Mouse (Mus musculus): ENCODE measurements around the gene Duoxa1. TPM values are rescaled to one million over a fixed set of nuclear protein-coding genes. Genes with fewer than 3 reads are reported as not detected.
A peak's percentile ranks its signal among the peaks of the same experiment; 100 is the strongest.

The Duoxa1 gene
- total and polyA plus RNA-seq, 3 experiments = 0.11 TPM; not detected in 2

- ATAC-seq (ENCODE audit: extremely low read depth, insufficient number of reproducible peaks, low FRiP score, poor library complexity, severe bottlenecking) (no peak), DNase-seq (ENCODE audit: low spot score) (no peak)
- Histone ChIP-seq H3K4me3 (ENCODE audit: low read depth, low read length) (no peak overlapping the region), H3K4me1 (ENCODE audit: insufficient read depth, low read depth, low read length) (peaks cover 8% of the 10 kb centered on the region), H3K27me3 (ENCODE audit: insufficient read depth, low read length) (peaks cover 37% of the 10 kb centered on the region), H3K9me3 (replicated peaks) (no peaks in the 10 kb centered on the region), H3K36me3 (replicated peaks) (no peaks in the 10 kb centered on the region)
- TF ChIP-seq POLR2AphosphoS5 (IDR thresholded peaks at IDR 0.05; ENCODE audit: insufficient replicate concordance, low read depth, low read length) = no peak
- TF ChIP-seq CTCF (IDR thresholded peaks at IDR 0.05; ENCODE audit: low read depth, low read length) = no peak
- TF ChIP-seq GATA1 (IDR thresholded peaks at IDR 0.05; ENCODE audit: borderline replicate concordance, low read length) = no peak
- TF ChIP-seq GATA2 (IDR thresholded peaks at IDR 0.05; ENCODE audit: borderline replicate concordance, low read depth, low read length) = no peak
- no peak for TF ChIP-seq TAL1 (conservative IDR thresholded peaks at IDR 0.05; ENCODE audit: low read depth, low read length)
Measured at GRCm38 (mm10) chr2:122305097-122305892, 8.2 kb downstream of the Duoxa1 start.

GRCm38 (mm10) chr2:122304544-122304943, 9.0 kb downstream of the Duoxa1 start:
- Histone ChIP-seq H3K36me3 (replicated peaks) (no peaks in the 10 kb centered on the region), H3K9me3 (replicated peaks) (no peaks in the 10 kb centered on the region), H3K4me3 (ENCODE audit: low read depth, low read length) (no peak overlapping the region), H3K4me1 (ENCODE audit: insufficient read depth, low read depth, low read length) (peaks cover 8% of the 10 kb centered on the region), H3K27me3 (ENCODE audit: insufficient read depth, low read length) (peaks cover 44% of the 10 kb centered on the region)
- TF ChIP-seq TAL1 (conservative IDR thresholded peaks at IDR 0.05; ENCODE audit: low read depth, low read length) = no peak
- no peak for TF ChIP-seq POLR2AphosphoS5 (IDR thresholded peaks at IDR 0.05; ENCODE audit: insufficient replicate concordance, low read depth, low read length)
- TF ChIP-seq GATA2 (IDR thresholded peaks at IDR 0.05; ENCODE audit: borderline replicate concordance, low read depth, low read length) = no peak
- no peak for TF ChIP-seq GATA1 (IDR thresholded peaks at IDR 0.05; ENCODE audit: borderline replicate concordance, low read length)
- no peak for TF ChIP-seq CTCF (IDR thresholded peaks at IDR 0.05; ENCODE audit: low read depth, low read length)
- ATAC-seq (ENCODE audit: extremely low read depth, insufficient number of reproducible peaks, low FRiP score, poor library complexity, severe bottlenecking) = no peak
- no peak for DNase-seq (ENCODE audit: low spot score)

- Histone ChIP-seq H3K4me3 (ENCODE audit: low read depth, low read length) (no peak overlapping the region), H3K36me3 (replicated peaks) (no peaks in the 10 kb centered on the region), H3K4me1 (ENCODE audit: insufficient read depth, low read depth, low read length) (peaks cover 8% of the 10 kb centered on the region), H3K27me3 (ENCODE audit: insufficient read depth, low read length) (peaks cover 59% of the 10 kb centered on the region), H3K9me3 (replicated peaks) (no peaks in the 10 kb centered on the region)
- peak; percentile 56 for DNase-seq (ENCODE audit: low spot score)
- ATAC-seq (ENCODE audit: extremely low read depth, insufficient number of reproducible peaks, low FRiP score, poor library complexity, severe bottlenecking) = peak; percentile 75
- TF ChIP-seq GATA2 (IDR thresholded peaks at IDR 0.05; ENCODE audit: borderline replicate concordance, low read depth, low read length) = no peak
- peak; percentile 32 for TF ChIP-seq CTCF (IDR thresholded peaks at IDR 0.05; ENCODE audit: low read depth, low read length)
Measured at GRCm38 (mm10) chr2:122302574-122303241, 10.8 kb downstream of the Duoxa1 start.

GRCm38 (mm10) chr2:122301921-122302573, 11.5 kb downstream of the Duoxa1 start:
- Histone ChIP-seq H3K36me3 (replicated peaks) (no peaks in the 10 kb centered on the region), H3K4me3 (ENCODE audit: low read depth, low read length) (no peak overlapping the region), H3K9me3 (replicated peaks) (no peaks in the 10 kb centered on the region), H3K27me3 (ENCODE audit: insufficient read depth, low read length) (peaks cover 66% of the 10 kb centered on the region), H3K4me1 (ENCODE audit: insufficient read depth, low read depth, low read length) (peaks cover 8% of the 10 kb centered on the region)
- TF ChIP-seq GATA2 (IDR thresholded peaks at IDR 0.05; ENCODE audit: borderline replicate concordance, low read depth, low read length) (no peak), GATA1 (IDR thresholded peaks at IDR 0.05; ENCODE audit: borderline replicate concordance, low read length) (no peak), TAL1 (conservative IDR thresholded peaks at IDR 0.05; ENCODE audit: low read depth, low read length) (no peak), POLR2AphosphoS5 (IDR thresholded peaks at IDR 0.05; ENCODE audit: insufficient replicate concordance, low read depth, low read length) (no peak), CTCF (IDR thresholded peaks at IDR 0.05; ENCODE audit: low read depth, low read length) (no peak)
- no peak for ATAC-seq (ENCODE audit: extremely low read depth, insufficient number of reproducible peaks, low FRiP score, poor library complexity, severe bottlenecking)
- DNase-seq (ENCODE audit: low spot score) = no peak

GRCm38 (mm10) chr2:122301081-122301920, 12.2 kb downstream of the Duoxa1 start:
- Histone ChIP-seq H3K9me3 (replicated peaks) (no peaks in the 10 kb centered on the region), H3K4me1 (ENCODE audit: insufficient read depth, low read depth, low read length) (peaks cover 8% of the 10 kb centered on the region), H3K27me3 (ENCODE audit: insufficient read depth, low read length) (peaks cover 62% of the 10 kb centered on the region), H3K36me3 (replicated peaks) (no peaks in the 10 kb centered on the region), H3K4me3 (ENCODE audit: low read depth, low read length) (no peak overlapping the region)
- ATAC-seq (ENCODE audit: extremely low read depth, insufficient number of reproducible peaks, low FRiP score, poor library complexity, severe bottlenecking) = no peak
- no peak for DNase-seq (ENCODE audit: low spot score)
- TF ChIP-seq POLR2AphosphoS5 (IDR thresholded peaks at IDR 0.05; ENCODE audit: insufficient replicate concordance, low read depth, low read length) = no peak
- TF ChIP-seq CTCF (IDR thresholded peaks at IDR 0.05; ENCODE audit: low read depth, low read length) = no peak
- TF ChIP-seq TAL1 (conservative IDR thresholded peaks at IDR 0.05; ENCODE audit: low read depth, low read length) = no peak
- TF ChIP-seq GATA1 (IDR thresholded peaks at IDR 0.05; ENCODE audit: borderline replicate concordance, low read length) = no peak
- no peak for TF ChIP-seq GATA2 (IDR thresholded peaks at IDR 0.05; ENCODE audit: borderline replicate concordance, low read depth, low read length)
